Mouse (Mus musculus) liver, embryonic 12.5 days (tissue): ENCODE measurements around the gene Cdc42se2. TPM values are rescaled to one million over a fixed set of nuclear protein-coding genes. Genes with fewer than 3 reads are reported as not detected.

ENCODE experiments used
- ATAC-seq: fragments of 200-750 bp; cut with Nextera tagmentation; 2 replicates; pipeline ENCODE4 v1.8.0; 2017; ENCODE audit warnings: moderate number of reproducible peaks, mild to moderate bottlenecking, moderate library complexity
- H3K27ac ChIP-seq: fragments of 300-500 bp; sonication (generic); 2 replicates; pipeline ENCODE4 v1.5.1; 2016; ENCODE audit warnings: mild to moderate bottlenecking
- H3K27me3 ChIP-seq: fragments of 300-500 bp; sonication (generic); replicated peaks from 2 replicates; pipeline ENCODE4 v1.6.1; 2016; ENCODE audit warnings: mild to moderate bottlenecking, moderate library complexity
- H3K36me3 ChIP-seq: fragments of 300-500 bp; sonication (generic); 2 replicates; pipeline ENCODE4 v1.6.1; 2016; ENCODE audit warnings: mild to moderate bottlenecking, moderate library complexity
- H3K4me1 ChIP-seq: fragments of 300-500 bp; sonication (generic); 2 replicates; pipeline ENCODE4 v1.6.1; 2016
- H3K4me2 ChIP-seq: fragments of 300-500 bp; sonication (generic); 2 replicates; pipeline ENCODE4 v1.6.1; 2016; ENCODE audit warnings: mild to moderate bottlenecking, moderate library complexity
- H3K4me3 ChIP-seq: fragments of 300-500 bp; sonication (generic); 2 replicates; pipeline ENCODE4 v1.5.1; 2016; ENCODE audit warnings: mild to moderate bottlenecking, moderate library complexity
- H3K9ac ChIP-seq: fragments of 300-500 bp; sonication (generic); 2 replicates; pipeline ENCODE4 v1.6.1; 2016; ENCODE audit warnings: mild to moderate bottlenecking, moderate library complexity
- H3K9me3 ChIP-seq: fragments of 300-500 bp; sonication (generic); replicated peaks from 2 replicates; pipeline ENCODE4 v1.6.1; 2016; ENCODE audit warnings: mild to moderate bottlenecking, moderate library complexity
- WGBS: fragments of 180-500 bp; shearing (Covaris S2); methylation state at CpG from one replicate; pipeline ENCODE4 v1.1.7; 2016; ENCODE audit not compliant: insufficient replicate concordance; 5-methylcytosine and 5-hydroxymethylcytosine counted together
- polyA plus RNA-seq: library from polyadenylated mRNA; unstranded; fragments of >200 nt; fragmentation: Nextera tagmentation; extraction: Ambion mirVana; gene quantifications from 2 replicates; pipeline ENCODE4 v1.2.1, GENCODE M21; 2016

Gene Cdc42se2
- polyA plus RNA-seq, 1 experiment from 2014 or later = 28.0 TPM

DNA sequence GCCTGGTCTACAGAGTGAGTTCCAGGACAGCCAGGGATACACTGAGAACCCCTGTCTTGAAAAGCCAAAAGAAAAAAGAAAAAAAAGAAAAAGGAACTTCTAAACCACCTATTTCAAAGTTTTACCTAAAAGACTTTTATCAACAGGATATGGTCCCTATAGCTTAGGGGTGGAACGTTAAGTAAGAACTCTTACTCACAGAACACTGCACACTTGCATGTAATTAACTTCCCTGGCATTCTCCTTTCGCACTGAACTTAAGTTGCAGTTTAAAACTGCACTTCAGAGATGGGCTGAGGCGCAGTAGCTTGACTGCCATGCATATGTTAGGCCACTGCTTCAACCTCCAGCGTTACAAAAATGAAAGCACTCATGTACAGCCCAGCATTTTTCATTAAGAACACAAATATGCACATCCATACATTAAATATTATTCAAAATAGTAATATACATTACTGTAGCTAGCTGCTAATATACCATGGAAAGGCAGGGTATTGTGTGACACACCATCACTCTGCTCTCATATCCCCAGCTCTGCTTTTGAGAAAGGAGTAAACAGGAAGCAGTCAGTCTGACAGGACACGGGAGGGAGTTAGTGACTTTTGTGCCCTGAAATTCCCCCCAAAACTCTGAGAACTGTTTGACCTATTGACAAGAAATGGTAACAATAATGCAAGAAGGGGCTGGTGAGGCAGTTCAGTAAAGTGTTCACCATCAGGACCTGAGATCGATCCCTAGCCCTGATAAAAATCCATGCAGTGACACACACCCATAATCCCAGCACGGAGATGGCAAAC lies 13.0 kb downstream of the Cdc42se2 start:
- Histone ChIP-seq H3K9me3 (no peaks in the 10 kb centered on the region), H3K27me3 (no peaks in the 10 kb centered on the region), H3K36me3 (no peaks in the 10 kb centered on the region), H3K4me2 (peak overlapping the region; percentile 26; the same call in 1 of the 2 replicates), H3K9ac (no peak overlapping the region), H3K27ac (no peak overlapping the region), H3K4me3 (no peak overlapping the region), H3K4me1 (peaks cover 44% of the 10 kb centered on the region)
- WGBS = 40% methylated on average over 7 of the region's 7 CpGs
- no peak for ATAC-seq

GRCm38 (mm10) chr11:54771549-54771948 lies 15.9 kb downstream of the Cdc42se2 start:
- Histone ChIP-seq H3K36me3 (no peaks in the 10 kb centered on the region), H3K4me1 (peaks cover 23% of the 10 kb centered on the region), H3K27me3 (no peaks in the 10 kb centered on the region), H3K9ac (no peak overlapping the region), H3K27ac (no peak overlapping the region), H3K4me3 (no peak overlapping the region), H3K9me3 (no peaks in the 10 kb centered on the region), H3K4me2 (no peak overlapping the region)
- ATAC-seq = no peak

GRCm38 (mm10) chr11:54769843-54770242 lies 17.6 kb downstream of the Cdc42se2 start:
- H3K4me1 ChIP-seq = peaks cover 12% of the 10 kb centered on the region
- no peaks in the 10 kb centered on the region for H3K9me3 ChIP-seq
- H3K4me2 ChIP-seq = no peak overlapping the region
- no peaks in the 10 kb centered on the region for H3K27me3 ChIP-seq
- H3K36me3 ChIP-seq = no peaks in the 10 kb centered on the region
- ATAC-seq = no peak
- no peak overlapping the region for H3K27ac ChIP-seq
- H3K4me3 ChIP-seq = no peak overlapping the region
- 68% methylated on average over 5 of the region's 5 CpGs for WGBS
- no peak overlapping the region for H3K9ac ChIP-seq

DNA sequence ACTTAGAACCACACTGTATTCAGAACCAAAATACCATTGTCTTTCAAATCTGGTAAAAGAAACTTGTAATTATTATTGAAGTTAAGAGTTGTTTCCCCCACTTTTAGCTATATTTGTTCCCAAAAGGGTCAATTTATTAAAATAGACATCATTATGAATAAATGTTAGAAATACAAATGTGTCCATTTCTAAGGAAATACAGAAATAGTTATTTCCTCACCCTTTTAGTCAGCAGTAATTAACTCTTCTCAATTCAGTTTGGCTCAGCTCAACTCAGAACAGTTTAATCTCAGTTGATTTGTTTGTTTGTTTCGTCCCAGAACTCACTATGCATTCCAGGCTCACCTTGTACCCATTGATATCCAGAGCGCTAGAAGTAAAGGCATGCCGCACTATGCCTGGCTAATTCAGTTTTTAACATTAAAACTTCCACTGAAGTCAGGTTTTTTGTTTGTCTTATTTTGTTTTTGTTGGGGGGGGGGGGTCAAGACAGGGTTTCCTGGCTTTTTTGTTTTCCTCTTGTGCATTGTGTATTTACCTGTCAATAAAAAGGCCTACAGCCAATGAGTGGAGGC lies 19.3 kb downstream of the Cdc42se2 start:
- H3K9ac ChIP-seq = no peak overlapping the region
- H3K4me1 ChIP-seq = peaks cover 18% of the 10 kb centered on the region

GRCm38 (mm10) chr11:54764759-54765158 lies 22.7 kb downstream of the Cdc42se2 start:
- Histone ChIP-seq H3K4me2 (no peak overlapping the region), H3K4me3 (no peak overlapping the region), H3K9ac (no peak overlapping the region), H3K27ac (no peak overlapping the region), H3K36me3 (no peaks in the 10 kb centered on the region), H3K9me3 (no peaks in the 10 kb centered on the region), H3K4me1 (peaks cover 33% of the 10 kb centered on the region), H3K27me3 (no peaks in the 10 kb centered on the region)
- ATAC-seq = no peak
- WGBS = 82% methylated on average over 1 of the region's 1 CpGs

More for the DNA sequence above, 19.3 kb downstream of the Cdc42se2 start:
- no peaks in the 10 kb centered on the region for H3K27me3 ChIP-seq
- ATAC-seq = no peak
- no peak overlapping the region for H3K27ac ChIP-seq
- 78% methylated on average over 3 of the region's 3 CpGs for WGBS
- H3K36me3 ChIP-seq = no peaks in the 10 kb centered on the region
- no peak overlapping the region for H3K4me2 ChIP-seq
- H3K9me3 ChIP-seq = no peaks in the 10 kb centered on the region
- H3K4me3 ChIP-seq = no peak overlapping the region

GRCm38 (mm10) chr11:54764026-54764425 lies 23.4 kb downstream of the Cdc42se2 start:
- no peaks in the 10 kb centered on the region for H3K27me3 ChIP-seq
- no peaks in the 10 kb centered on the region for H3K9me3 ChIP-seq
- no peak overlapping the region for H3K4me2 ChIP-seq
- no peaks in the 10 kb centered on the region for H3K36me3 ChIP-seq
- no peak overlapping the region for H3K9ac ChIP-seq
- no peak overlapping the region for H3K27ac ChIP-seq
- no peak for ATAC-seq
- WGBS = 49% methylated on average over 3 of the region's 3 CpGs
- H3K4me1 ChIP-seq = peaks cover 33% of the 10 kb centered on the region
- no peak overlapping the region for H3K4me3 ChIP-seq

GRCm38 (mm10) chr11:54762735-54763134 lies 24.7 kb downstream of the Cdc42se2 start:
- H3K4me2 ChIP-seq = no peak overlapping the region
- no peaks in the 10 kb centered on the region for H3K36me3 ChIP-seq
- no peak overlapping the region for H3K9ac ChIP-seq
- 66% methylated on average over 5 of the region's 5 CpGs for WGBS
- H3K9me3 ChIP-seq = no peaks in the 10 kb centered on the region
- no peak overlapping the region for H3K27ac ChIP-seq
- no peak for ATAC-seq
- H3K4me1 ChIP-seq = peaks cover 33% of the 10 kb centered on the region
- no peak overlapping the region for H3K4me3 ChIP-seq
- H3K27me3 ChIP-seq = no peaks in the 10 kb centered on the region

- no peak overlapping the region for H3K4me3 ChIP-seq
- H3K9ac ChIP-seq = no peak overlapping the region
- no peak overlapping the region for H3K4me2 ChIP-seq
- WGBS = 13% methylated on average over 1 of the region's 1 CpGs
- peaks cover 22% of the 10 kb centered on the region; the same call in 1 of the 2 replicates for H3K4me1 ChIP-seq
- no peak overlapping the region for H3K27ac ChIP-seq
- H3K9me3 ChIP-seq = no peaks in the 10 kb centered on the region
- ATAC-seq = no peak
- H3K36me3 ChIP-seq = peaks cover 22% of the 10 kb centered on the region
- H3K27me3 ChIP-seq = no peaks in the 10 kb centered on the region
Measured at GRCm38 (mm10) chr11:54757993-54758392, 29.5 kb downstream of the Cdc42se2 start.

- Histone ChIP-seq H3K4me3 (no peak overlapping the region), H3K9me3 (no peaks in the 10 kb centered on the region), H3K27me3 (no peaks in the 10 kb centered on the region), H3K36me3 (peaks cover 26% of the 10 kb centered on the region), H3K4me2 (no peak overlapping the region), H3K4me1 (peaks cover 8% of the 10 kb centered on the region; the same call in 1 of the 2 replicates), H3K9ac (no peak overlapping the region), H3K27ac (no peak overlapping the region)
- no peak for ATAC-seq
- 74% methylated on average over 5 of the region's 5 CpGs for WGBS
Measured at GRCm38 (mm10) chr11:54755148-54755664, 32.3 kb downstream of the Cdc42se2 start.

DNA sequence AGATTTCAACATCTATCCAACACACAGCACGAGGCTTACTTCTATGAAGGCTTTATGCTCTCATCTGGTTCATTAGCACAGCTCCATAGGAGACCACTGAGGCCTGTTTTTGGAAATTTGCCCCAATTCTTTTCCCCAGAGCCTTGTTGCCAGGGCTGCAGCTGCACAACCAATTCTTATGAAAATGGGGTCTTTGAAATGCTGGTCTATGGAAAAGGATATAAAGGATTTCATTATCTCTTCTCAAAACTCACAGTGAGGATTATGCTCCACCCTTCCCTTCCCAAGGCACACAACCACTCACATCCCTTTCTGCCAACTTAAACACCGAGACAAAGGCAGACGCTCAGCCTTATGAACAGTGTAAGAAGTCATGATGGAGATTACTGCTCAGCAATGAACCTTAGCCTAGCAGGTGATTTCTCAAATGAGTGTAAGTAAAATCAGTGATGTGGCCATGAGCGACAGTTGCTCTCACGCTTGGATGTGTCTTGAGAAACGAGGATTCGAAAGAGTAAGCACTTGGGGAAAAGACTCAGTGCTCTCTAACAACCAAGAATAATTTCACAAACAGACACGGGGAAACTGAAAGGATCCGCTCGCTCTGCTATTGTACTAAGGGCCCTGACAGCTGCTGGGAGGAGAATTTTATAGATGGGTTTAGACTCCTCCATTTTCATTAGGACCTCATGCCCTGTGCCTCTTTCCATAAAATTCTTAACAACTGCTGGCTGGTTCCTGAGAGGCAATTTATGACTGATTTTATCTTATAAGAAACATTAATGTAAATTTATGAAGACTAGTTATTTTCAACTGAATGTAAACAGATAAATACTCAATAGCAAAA lies 33.0 kb downstream of the Cdc42se2 start:
- no peak for ATAC-seq
- Histone ChIP-seq H3K9ac (no peak overlapping the region), H3K36me3 (peaks cover 27% of the 10 kb centered on the region), H3K4me3 (no peak overlapping the region), H3K9me3 (no peaks in the 10 kb centered on the region), H3K27me3 (no peaks in the 10 kb centered on the region), H3K27ac (no peak overlapping the region), H3K4me1 (peaks cover 8% of the 10 kb centered on the region; the same call in 1 of the 2 replicates), H3K4me2 (no peak overlapping the region)
- WGBS = 82% methylated on average over 10 of the region's 10 CpGs

DNA sequence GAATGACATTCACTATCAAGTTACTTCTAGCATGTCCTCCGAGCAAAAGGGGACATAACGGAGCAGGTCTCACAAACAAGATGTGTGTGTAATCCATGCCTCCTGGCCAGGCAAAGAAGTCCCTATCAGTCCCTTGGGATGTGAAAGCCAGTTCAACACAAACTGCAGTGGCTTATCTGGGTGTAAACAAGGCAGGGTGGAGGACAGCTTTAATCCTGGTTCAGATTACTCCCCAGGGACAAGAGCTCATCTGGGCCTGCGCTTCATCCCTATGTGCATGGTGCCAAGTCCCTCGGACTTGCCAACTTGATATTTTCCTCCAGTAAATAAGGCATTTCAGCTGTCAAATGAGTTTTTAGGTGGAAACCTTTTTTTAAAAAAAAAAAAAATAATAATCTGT lies 36.0 kb downstream of the Cdc42se2 start:
- peaks cover 35% of the 10 kb centered on the region for H3K36me3 ChIP-seq
- H3K9me3 ChIP-seq = no peaks in the 10 kb centered on the region
- H3K27ac ChIP-seq = no peak overlapping the region
- H3K4me2 ChIP-seq = no peak overlapping the region
- ATAC-seq = no peak
- peaks cover 8% of the 10 kb centered on the region; the same call in 1 of the 2 replicates for H3K4me1 ChIP-seq
- no peak overlapping the region for H3K9ac ChIP-seq
- WGBS = 68% methylated on average over 4 of the region's 4 CpGs
- no peaks in the 10 kb centered on the region for H3K27me3 ChIP-seq
- no peak overlapping the region for H3K4me3 ChIP-seq

DNA sequence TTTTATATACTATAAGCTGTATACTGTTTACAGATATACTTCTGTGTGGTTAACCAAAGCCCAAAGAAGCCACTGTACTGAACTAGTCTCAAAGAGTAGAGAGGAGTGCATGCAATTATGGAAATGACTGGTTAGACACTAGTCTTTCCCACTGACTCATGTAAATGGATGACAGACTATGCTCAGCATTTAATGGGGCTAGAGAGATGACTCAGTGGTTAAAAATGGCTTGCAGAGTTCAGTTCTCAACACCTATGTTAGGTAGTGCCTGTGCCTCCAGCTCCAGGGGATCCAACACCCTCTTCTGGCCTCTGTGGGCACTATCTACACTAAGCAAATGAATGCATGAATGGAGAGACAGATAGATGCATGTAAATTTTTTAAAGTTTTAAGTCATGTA lies 38.6 kb downstream of the Cdc42se2 start:
- ATAC-seq = no peak
- H3K4me2 ChIP-seq = no peak overlapping the region
- H3K36me3 ChIP-seq = peaks cover 15% of the 10 kb centered on the region
- no peaks in the 10 kb centered on the region for H3K4me1 ChIP-seq
- no peak overlapping the region for H3K9ac ChIP-seq
- no peak overlapping the region for H3K27ac ChIP-seq
- H3K27me3 ChIP-seq = no peaks in the 10 kb centered on the region
- no peaks in the 10 kb centered on the region for H3K9me3 ChIP-seq
- no peak overlapping the region for H3K4me3 ChIP-seq
